Mouse (Mus musculus): Measurements from ENCODE around the gene Hist1h2ac. TPM values are rescaled to one million over a fixed set of nuclear protein-coding genes. Genes with fewer than 3 reads are reported as not detected.
"Not testable (repeated sequence)": the region's sequence is repeated elsewhere in the genome, so short reads cannot be mapped to it uniquely, and the experiment has no call there.

The Hist1h2ac gene
- polyA plus RNA-seq, 1 experiment, result 4.7 TPM

GRCm38 (mm10) chr13:23689459-23689858, 5.7 kb upstream of the Hist1h2ac start:
- peaks cover 49% of the 10 kb centered on the region for H3K4me1 ChIP-seq
- TF ChIP-seq FLI1 (IDR thresholded peaks at IDR 0.05; ENCODE audit: low read length), result no peak
- TF ChIP-seq GATA1 (IDR thresholded peaks at IDR 0.05; ENCODE audit: borderline replicate concordance, low read length), result no peak
- no peaks in the 10 kb centered on the region for H3K9me3 ChIP-seq
- H3K36me3 ChIP-seq (replicated peaks; ENCODE audit: low read length), result peaks cover 30% of the 10 kb centered on the region
- no peaks in the 10 kb centered on the region for H3K27me3 ChIP-seq (replicated peaks)
- H3K4me3 ChIP-seq (replicated peaks), result peak overlapping the region; percentile 74

GRCm38 (mm10) chr13:23688956-23689355, 5.2 kb upstream of the Hist1h2ac start:
- Histone ChIP-seq H3K4me3 (replicated peaks) (no peak overlapping the region), H3K27me3 (replicated peaks) (no peaks in the 10 kb centered on the region), H3K36me3 (replicated peaks; ENCODE audit: low read length) (peaks cover 30% of the 10 kb centered on the region), H3K9me3 (no peaks in the 10 kb centered on the region), H3K4me1 (peaks cover 49% of the 10 kb centered on the region)
- TF ChIP-seq FLI1 (IDR thresholded peaks at IDR 0.05; ENCODE audit: low read length) (no peak), GATA1 (IDR thresholded peaks at IDR 0.05; ENCODE audit: borderline replicate concordance, low read length) (no peak)

DNA sequence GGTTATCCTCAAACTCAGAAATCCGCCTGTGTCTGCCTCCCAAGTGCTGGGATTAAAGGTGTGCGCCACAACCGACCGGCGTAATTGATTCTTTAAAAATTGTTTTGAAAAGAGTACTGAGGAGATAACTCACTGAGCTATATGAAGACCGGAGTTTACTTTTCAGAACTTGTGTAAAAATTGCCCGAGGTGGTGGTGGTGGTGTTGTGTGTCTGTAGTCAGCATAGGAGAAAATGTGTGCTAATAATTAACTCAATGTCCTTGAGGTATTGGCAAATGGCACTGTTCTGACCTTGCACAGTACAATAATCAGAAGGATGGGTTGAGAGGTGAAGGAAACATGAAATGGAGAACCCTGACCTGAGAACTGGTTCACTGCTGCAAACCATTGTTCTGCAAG, 4.2 kb upstream of the Hist1h2ac start:
- peak overlapping the region; percentile 21 for H3K4me3 ChIP-seq (replicated peaks)
- H3K27me3 ChIP-seq (replicated peaks), result no peaks in the 10 kb centered on the region
- H3K36me3 ChIP-seq (replicated peaks; ENCODE audit: low read length), result peaks cover 26% of the 10 kb centered on the region
- peaks cover 52% of the 10 kb centered on the region for H3K4me1 ChIP-seq
- TF ChIP-seq FLI1 (IDR thresholded peaks at IDR 0.05; ENCODE audit: low read length) (no peak), GATA1 (IDR thresholded peaks at IDR 0.05; ENCODE audit: borderline replicate concordance, low read length) (no peak)
- H3K9me3 ChIP-seq, result no peaks in the 10 kb centered on the region

DNA sequence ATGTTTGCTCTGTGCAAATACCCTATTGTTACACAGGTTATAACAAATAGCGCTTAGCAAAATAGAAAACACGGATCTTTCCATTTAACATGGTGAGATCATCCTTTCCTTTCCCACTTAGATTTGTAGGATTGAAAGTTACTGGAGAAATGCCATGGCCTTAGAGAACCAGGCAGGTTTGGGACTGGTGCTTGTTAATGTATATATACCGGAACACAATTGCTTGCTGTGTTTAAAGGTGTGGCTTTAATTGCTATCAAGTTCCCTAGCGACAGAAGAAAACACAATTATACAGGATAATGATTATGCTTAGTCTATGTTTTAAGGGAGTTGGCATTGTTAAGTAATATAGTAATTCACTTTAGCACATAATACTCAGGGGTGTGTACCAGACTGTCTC, 3.4 kb upstream of the Hist1h2ac start:
- Histone ChIP-seq H3K9me3 (no peaks in the 10 kb centered on the region), H3K4me3 (replicated peaks) (no peak overlapping the region), H3K4me1 (peaks cover 60% of the 10 kb centered on the region), H3K27me3 (replicated peaks) (no peaks in the 10 kb centered on the region), H3K36me3 (replicated peaks; ENCODE audit: low read length) (peaks cover 22% of the 10 kb centered on the region)
- TF ChIP-seq GATA1 (IDR thresholded peaks at IDR 0.05; ENCODE audit: borderline replicate concordance, low read length) (no peak), FLI1 (IDR thresholded peaks at IDR 0.05; ENCODE audit: low read length) (no peak)

GRCm38 (mm10) chr13:23685966-23686365, 2.2 kb upstream of the Hist1h2ac start:
- H3K4me1 ChIP-seq, result peaks cover 54% of the 10 kb centered on the region
- TF ChIP-seq FLI1 (IDR thresholded peaks at IDR 0.05; ENCODE audit: low read length), result no peak
- TF ChIP-seq GATA1 (IDR thresholded peaks at IDR 0.05; ENCODE audit: borderline replicate concordance, low read length), result no peak
- no peaks in the 10 kb centered on the region for H3K27me3 ChIP-seq (replicated peaks)
- H3K4me3 ChIP-seq (replicated peaks), result peak overlapping the region; percentile 90
- H3K9me3 ChIP-seq, result no peaks in the 10 kb centered on the region
- peaks cover 11% of the 10 kb centered on the region for H3K36me3 ChIP-seq (replicated peaks; ENCODE audit: low read length)

GRCm38 (mm10) chr13:23685121-23685861, 1.5 kb upstream of the Hist1h2ac start:
- TF ChIP-seq FLI1 (IDR thresholded peaks at IDR 0.05; ENCODE audit: low read length) (no peak), GATA1 (IDR thresholded peaks at IDR 0.05; ENCODE audit: borderline replicate concordance, low read length) (no peak)
- H3K4me1 ChIP-seq, result peaks cover 53% of the 10 kb centered on the region
- no peaks in the 10 kb centered on the region for H3K9me3 ChIP-seq
- H3K4me3 ChIP-seq (replicated peaks), result peak overlapping the region; percentile 90
- peaks cover 5% of the 10 kb centered on the region for H3K36me3 ChIP-seq (replicated peaks; ENCODE audit: low read length)
- H3K27me3 ChIP-seq (replicated peaks), result no peaks in the 10 kb centered on the region

DNA sequence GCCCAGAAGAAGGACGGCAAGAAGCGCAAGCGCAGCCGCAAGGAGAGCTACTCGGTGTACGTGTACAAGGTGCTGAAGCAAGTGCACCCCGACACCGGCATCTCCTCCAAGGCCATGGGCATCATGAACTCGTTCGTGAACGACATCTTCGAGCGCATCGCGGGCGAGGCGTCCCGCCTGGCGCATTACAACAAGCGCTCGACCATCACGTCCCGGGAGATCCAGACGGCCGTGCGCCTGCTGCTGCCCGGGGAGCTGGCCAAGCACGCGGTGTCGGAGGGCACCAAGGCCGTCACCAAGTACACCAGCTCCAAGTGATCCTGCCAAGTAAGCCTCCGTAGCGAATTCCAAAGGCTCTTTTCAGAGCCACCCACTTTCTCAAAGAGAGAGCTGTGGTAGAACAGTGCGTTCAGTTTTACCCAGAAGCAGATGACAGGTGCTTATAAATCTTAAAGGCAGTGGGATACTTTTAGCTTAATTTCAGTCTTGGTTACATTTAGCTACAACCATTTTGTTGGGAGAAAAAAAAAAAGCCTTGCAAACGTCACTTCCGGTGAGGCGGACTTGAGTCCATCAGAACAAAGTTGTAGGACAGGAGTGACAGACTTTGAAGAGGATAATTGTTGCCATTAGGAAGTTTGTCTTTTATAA, 672 bp upstream of the Hist1h2ac start:
- H3K4me3 ChIP-seq (replicated peaks), result peak overlapping the region; percentile 90
- H3K9me3 ChIP-seq; H3K36me3 ChIP-seq (replicated peaks; ENCODE audit: low read length); H3K27me3 ChIP-seq (replicated peaks): not testable (repeated sequence)
- peaks cover 52% of the 10 kb centered on the region for H3K4me1 ChIP-seq

DNA sequence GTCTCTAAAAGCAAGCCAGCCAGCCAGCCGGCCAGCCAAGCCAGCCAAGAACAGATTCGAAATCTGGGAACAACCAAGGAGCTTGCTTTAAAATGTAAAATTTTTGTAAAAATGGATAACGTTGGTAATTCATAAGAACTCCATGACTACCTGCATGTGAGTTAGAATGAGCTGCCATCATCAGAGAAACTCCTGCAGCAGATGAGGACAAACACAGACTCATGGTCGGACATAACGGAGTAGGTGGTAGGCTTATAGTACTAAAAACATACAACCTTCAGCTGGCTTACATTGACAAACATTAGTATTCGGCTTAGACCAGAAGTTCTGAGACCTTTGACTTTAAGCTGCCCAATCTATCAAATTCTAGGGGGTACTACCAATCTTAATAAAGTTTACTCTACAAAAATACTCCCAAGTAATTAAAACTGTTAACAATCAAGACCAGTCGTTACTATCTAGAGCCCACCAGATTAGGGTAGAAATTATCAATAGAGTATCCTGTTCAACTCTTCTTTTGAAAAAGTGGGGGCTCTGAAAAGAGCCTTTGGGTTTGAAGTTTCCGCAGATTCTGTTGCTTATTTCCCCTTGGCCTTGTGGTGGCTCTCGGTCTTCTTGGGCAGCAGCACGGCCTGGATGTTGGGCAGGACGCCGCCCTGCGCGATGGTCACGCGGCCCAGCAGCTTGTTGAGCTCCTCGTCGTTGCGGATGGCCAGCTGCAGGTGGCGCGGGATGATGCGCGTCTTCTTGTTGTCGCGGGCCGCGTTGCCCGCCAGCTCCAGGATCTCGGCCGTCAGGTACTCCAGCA, 597 bp downstream of the Hist1h2ac start:
- H3K27me3 ChIP-seq (replicated peaks); H3K36me3 ChIP-seq (replicated peaks; ENCODE audit: low read length); H3K9me3 ChIP-seq: not testable (repeated sequence)
- Histone ChIP-seq H3K4me3 (replicated peaks) (peak overlapping the region; percentile 88), H3K4me1 (peaks cover 44% of the 10 kb centered on the region)

GRCm38 (mm10) chr13:23682623-23682946, 1.2 kb downstream of the Hist1h2ac start:
- Histone ChIP-seq H3K4me3 (replicated peaks) (peak overlapping the region; percentile 88), H3K4me1 (peaks cover 41% of the 10 kb centered on the region), H3K27me3 (replicated peaks) (no peaks in the 10 kb centered on the region), H3K36me3 (replicated peaks; ENCODE audit: low read length) (no peaks in the 10 kb centered on the region), H3K9me3 (no peaks in the 10 kb centered on the region)
- TF ChIP-seq GATA1 (IDR thresholded peaks at IDR 0.05; ENCODE audit: borderline replicate concordance, low read length) (no peak), FLI1 (IDR thresholded peaks at IDR 0.05; ENCODE audit: low read length) (no peak)

DNA sequence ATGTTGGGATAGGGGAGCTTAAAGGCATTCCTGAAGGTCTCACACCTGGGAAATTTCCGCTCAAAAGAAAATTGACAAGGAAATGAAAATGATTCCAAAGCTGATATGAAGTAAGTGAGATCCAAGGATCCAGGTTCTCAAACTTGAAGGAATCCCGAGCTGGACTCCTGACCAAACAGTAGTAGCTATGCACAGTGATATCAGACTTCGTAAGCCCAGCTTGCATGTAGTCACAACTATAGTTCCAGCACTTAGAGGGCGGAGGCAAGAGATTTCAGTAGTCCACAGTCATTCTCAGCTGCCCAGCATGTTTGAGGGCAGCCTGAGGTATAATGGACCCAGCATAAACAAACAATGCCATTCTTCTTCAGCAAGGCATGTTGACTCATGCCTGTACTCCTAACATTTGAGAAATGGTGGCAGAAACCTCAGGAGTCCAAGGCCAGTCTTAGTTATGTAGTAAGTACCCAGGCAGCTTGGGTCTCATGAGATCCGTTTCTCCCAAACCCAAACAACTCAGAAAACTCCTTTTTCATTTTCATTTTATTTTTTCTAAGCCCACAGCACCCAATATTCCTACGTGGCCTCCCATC, 1.7 kb downstream of the Hist1h2ac start:
- Histone ChIP-seq H3K4me1 (peaks cover 38% of the 10 kb centered on the region), H3K9me3 (no peaks in the 10 kb centered on the region), H3K27me3 (replicated peaks) (no peaks in the 10 kb centered on the region), H3K4me3 (replicated peaks) (peak overlapping the region; percentile 88), H3K36me3 (replicated peaks; ENCODE audit: low read length) (no peaks in the 10 kb centered on the region)
- TF ChIP-seq FLI1 (IDR thresholded peaks at IDR 0.05; ENCODE audit: low read length), result no peak
- no peak for TF ChIP-seq GATA1 (IDR thresholded peaks at IDR 0.05; ENCODE audit: borderline replicate concordance, low read length)

Data from megakaryocyte, embryonic 14.5 days (primary cell).